Mouse (Mus musculus) natural killer cell, adult 2 months (primary cell): ENCODE data around the gene Gm21987.
A peak's percentile ranks its signal among the peaks of the same experiment; 100 is the strongest.

ENCODE experiments used
- DNase-seq, 2 experiments: peaks; one replicate each; pipeline ENCODE4 v3.0.0; 2022; ENCODE audit warnings: low spot score in 2 of 2

The Gm21987 gene

DNA sequence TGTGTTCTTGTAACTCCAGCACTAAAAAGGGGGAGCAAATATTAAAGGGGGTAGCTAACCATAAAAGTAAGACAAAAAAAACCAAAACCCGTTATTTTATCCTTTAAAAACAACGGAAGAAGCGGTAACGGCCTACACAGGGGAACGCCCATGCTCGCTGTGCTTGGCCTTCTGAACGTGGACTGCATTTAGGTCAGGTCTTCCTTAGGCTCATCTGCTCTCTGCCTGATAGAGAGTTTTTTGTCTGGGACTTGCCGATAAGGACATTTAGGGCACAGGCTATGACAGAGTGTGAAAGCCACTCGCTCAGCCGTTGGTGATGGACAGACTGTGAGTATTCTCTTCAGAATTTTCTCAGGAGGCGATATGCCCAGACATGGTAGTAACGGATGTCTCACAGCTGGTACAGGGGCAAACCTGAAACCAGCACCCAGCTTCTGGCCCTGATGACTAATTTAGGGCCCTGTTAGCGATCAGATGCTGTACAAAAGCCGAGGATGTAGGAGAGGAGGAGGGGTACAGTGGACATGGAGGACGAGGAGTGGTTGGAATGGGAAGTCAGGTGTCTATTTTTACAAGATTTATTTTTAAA lies 25.0 kb downstream of the Gm21987 start:
- DNase-seq = no peak

DNA sequence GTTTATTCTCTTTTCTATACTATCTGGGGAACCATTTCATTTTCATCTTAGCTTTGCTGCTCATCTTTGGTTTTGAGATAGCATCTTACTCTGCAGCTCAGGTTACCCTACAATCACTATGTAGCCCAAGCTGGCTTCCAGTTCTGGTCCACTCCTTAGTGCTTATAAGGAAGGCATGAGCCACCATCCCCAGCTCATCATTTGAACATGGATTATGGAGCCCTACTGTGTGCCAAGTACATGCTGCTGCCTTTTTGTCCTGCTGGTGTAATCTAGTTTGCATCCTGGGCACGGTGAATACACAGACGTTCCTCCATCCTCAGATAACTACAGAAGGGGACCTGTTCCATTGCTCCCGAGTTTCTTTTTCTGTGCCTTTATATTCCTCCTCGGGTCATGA lies 26.0 kb downstream of the Gm21987 start:
- no peak for DNase-seq

DNA sequence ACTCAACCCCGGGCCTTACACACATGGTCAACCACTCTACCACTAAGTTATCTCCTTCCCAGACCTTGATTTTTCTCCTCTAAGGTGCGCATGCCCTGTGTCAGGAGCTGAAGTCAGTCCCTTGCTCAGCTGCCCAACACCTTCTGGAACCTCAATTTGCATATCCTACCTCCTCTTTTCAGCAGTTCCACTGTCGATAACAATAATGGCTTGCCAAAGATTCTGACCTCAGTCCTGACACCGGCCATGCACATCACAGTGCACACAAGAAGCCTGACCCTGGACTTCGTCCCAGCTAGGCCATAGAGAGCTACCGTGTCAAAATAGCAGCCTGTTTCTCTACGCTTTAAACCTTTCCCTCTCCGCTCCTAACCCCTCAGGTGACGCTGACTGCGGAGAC lies 26.6 kb downstream of the Gm21987 start:
- DNase-seq = no peak

DNA sequence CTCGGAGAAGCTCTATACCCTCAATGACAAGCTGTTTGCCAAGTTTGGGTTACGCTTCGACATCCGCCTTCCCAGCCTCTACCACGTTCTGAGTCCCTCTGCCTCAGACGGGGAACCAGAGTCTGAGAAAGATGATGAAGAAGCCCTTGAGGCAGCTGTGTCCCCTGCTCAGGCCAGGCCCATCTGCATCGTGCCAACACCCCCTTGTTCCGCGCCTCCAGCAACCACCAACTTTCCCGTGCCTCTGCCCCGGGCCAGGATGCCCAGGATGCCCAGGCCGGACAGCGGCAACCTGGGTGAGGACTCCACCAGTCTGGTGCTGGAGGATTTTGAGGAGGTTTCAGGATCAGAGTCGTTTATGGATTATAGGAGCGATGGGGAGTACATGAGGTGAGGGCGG lies 27.1 kb downstream of the Gm21987 start:
- no peak for DNase-seq

DNA sequence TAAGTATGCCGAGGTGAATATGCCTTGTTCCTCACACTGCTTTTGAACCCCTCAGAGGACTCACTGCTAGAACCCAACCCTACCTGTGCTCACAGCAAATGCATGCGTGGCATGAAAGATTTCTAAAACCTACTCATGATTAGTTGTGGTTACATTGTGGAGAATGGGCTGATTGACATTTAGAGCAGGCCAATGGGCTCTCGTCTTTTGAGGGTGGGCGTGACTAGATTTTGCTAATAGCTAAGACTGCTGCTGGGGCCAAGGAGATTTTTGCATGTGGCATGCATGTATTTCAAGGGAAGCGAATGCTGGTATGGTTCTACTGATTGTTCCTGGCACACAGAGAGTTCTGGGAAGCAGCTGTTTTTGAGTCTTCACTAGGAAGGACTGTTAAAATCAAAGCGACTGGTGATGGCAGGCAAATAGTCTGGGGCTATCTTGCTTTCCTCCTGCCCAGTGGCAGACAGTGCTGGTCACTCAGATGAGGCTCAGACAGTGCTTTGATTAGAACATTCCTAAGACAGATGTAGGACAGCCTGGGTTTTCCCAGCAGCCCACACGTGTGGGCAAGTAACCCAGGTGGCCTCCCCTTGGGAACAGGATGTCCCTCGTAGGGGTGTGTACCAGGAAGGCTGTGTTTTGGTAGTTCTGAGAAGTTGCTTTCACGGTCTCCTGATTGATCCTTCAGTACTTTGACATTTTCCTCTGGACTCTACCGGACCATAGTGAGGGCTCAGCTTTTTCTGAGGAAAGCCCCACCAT lies 27.7 kb downstream of the Gm21987 start:
- DNase-seq = no peak

DNA sequence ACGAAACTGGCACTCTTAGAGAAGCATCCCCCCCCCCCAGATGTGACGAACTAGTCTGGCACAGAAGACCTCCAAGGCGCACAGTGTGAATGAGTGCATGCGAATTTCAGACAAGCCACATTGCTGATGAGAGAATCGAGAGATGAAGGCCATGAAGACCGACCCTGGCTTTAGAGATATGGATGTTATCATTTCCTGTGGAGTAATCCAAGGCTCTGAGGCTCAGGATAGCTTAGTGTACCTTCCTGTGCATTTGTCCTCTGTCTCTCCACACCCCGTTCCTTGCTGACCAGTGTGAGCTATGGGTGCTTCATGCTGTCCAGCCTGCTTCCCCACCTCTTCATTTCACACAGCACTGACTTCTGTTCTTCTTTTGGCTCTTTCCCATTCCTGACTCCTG lies 28.3 kb downstream of the Gm21987 start:
- DNase-seq = no peak

DNA sequence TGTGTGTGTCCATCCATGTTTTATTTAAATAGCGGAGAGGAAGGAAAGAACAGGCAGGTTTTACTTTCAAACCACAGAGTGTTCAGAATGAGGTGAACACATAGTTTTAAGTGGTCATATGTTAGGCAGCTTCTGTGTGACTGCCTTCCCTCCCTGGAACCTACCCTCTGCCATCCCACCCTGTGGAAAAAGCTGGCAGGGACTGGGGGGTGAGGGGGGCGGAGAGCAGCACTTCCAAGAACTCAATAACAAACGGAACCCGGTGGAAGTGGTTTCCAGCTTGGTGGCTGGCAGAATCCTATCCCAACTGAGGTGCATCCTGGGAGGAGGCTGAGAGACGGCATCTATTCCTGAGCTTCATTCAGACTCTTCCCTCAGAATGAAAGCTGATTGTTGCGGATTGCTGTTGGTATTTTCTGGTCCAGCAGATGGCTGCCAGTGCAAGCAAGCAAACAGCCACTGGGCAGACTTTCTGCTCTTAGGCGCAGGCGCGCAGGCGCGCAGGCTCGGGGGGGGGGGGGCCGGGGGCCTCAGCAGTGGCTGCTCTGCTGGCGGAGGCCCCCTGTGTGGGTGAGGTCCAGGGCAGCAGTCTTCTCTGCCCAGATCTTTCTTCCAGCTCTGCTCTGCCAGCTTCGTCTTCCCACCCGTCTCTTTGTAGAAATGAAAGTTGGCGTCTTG lies 29.5 kb downstream of the Gm21987 start:
- DNase-seq = peak; percentile 43 to 45

DNA sequence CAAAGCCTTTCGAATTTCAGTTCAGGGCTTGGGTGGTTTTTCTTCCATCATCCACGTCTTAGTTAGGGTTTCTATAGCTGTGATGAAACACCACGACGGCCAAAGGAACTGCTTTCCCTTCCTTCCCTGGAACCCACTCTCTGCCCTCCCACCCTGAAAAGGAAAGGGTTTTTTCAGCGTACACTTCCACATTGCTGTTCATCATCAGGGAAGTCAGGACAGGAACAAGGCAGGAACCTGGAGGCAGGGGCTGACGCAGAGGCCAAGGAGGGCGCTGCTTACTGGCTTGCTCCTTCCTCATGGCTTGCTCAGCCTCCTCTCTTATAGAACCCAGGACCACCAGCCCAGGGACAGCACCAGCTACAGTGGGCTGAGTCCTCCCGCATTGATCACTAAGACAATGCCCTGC lies 30.0 kb downstream of the Gm21987 start:
- no peak for DNase-seq

DNA sequence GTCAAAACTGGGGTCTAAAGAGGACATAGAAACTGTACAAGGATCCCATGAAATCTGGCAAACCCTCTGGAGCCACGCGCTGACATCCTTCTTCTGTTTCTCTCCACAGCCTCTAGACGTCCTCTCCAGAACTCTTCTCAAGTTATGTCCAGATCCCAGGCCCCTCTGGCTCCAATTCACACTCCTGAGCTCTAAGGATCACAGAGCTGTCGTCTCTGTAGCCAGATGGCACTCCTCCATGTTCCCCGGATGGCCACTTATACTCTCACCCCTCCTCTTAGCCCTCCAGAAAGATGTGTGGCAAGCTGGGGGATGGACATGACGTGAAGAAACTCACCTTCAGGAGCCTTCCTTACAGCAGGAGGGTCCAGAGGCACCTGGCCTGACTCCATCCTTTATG lies 30.7 kb downstream of the Gm21987 start:
- DNase-seq = no peak

DNA sequence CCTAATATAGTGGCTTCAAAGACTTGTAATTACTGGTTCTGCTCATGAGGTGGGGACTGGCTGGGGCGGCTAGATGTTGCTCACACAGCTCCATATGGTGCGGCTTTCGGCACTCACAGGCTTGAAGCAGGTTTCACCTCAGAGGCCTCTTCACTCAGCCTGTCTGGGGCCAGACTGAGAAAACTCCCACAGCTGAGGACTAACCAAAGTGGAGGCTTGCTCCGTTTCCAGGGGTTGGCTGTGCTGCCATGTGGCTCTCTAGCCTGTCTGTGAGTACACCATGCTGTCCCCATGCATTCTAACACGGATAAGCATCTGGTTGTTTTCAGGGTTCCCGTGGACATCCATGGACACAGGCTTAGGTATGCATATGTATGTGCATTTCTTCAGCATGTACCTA lies 31.8 kb downstream of the Gm21987 start:
- no peak for DNase-seq

DNA sequence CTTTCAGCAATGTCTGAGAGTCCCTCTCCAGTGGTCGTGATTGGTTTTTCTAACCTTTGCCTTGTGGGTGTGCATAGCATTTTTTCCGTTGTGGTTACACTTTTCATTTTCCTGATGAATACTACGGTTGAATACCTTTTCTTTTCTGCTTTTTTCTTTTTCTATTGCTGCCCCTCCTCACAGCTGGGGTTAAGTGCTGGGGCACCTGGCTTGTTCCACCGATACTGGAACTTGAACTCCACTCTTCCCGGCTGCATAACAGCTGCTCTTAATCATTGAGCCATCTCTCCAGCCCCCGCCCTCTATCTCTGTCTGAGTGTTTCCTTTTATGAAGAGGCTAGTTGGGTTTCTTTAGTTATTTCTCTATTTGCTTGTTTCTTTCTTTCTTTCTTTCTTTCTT lies 32.2 kb downstream of the Gm21987 start:
- no peak for DNase-seq

DNA sequence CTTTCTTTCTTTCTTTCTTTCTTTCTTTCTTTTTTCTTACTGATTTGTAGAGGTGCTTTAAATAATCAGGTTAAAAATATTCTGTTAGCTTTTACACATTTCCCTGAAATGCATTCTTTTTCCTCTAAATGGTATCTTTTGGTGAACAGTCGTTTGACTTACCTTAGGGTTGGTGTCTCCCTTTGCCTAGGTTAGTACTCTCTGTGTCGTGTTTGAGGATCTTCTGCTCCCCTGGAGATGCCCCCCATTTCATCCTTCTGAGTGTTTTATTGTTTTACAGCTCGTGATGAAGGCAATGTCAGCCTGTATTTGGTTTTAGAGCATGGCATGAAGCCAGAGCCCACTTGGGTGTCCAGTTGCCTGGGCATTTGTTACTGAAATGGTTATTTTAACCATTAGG lies 32.7 kb downstream of the Gm21987 start:
- DNase-seq = no peak

DNA sequence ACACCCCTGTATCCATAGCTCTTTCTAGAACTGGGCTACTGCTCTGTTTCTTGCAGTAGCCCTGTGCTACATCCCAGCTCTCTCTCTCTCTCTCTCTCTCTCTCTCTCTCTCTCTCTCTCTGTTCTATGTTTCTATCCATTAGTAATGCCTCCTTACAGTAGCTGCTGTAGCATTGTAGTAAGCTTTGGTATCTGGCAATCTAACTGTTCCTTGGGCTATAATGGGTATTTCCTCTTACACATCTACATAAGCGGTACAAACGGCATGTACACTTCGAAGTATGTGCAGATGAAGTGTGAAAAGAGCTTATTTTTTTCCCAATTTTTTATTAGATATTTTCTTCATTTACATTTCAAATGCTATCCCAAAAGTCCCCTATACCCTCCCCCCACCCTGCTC lies 33.1 kb downstream of the Gm21987 start:
- no peak for DNase-seq

DNA sequence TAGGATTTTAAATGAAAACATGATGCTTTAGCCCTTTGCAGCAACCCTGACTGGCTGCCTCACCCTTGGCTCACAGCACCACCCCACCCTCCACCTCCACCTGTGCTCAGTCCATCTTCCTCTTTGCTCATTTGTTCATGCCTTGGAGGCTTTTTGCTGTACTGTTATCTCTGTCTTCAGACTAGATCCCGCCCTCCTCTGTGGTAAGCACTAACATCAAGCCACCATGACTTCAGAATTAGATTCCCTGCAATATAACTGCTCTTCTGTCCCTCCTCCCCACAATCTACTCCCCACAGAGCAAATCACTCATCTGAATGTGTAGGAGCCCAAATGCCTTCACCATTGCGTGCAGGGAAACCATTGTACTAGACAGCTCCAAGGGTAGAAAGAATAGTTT lies 36.8 kb downstream of the Gm21987 start:
- no peak for DNase-seq

DNA sequence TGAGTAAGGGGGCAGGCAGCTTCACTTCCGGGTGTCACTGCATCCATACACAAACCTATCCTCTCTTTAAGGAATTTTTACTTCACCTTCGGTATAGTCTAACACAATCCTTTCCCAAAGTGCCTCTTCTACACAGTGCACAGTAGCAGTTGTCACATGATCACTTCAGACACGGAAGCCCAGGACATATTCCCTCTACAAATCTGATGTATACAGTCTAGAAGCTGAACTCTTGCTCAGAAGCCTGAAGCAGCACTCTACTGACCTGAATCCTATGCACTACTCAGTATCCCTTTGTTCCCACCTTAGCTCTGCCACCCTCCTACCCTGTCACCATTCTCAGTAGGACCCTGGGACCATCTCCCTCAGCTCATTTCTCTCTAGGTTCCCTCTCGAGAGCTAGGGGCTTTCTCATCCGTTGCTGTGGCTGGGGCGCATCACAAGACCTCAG lies 38.4 kb downstream of the Gm21987 start:
- DNase-seq = no peak

DNA sequence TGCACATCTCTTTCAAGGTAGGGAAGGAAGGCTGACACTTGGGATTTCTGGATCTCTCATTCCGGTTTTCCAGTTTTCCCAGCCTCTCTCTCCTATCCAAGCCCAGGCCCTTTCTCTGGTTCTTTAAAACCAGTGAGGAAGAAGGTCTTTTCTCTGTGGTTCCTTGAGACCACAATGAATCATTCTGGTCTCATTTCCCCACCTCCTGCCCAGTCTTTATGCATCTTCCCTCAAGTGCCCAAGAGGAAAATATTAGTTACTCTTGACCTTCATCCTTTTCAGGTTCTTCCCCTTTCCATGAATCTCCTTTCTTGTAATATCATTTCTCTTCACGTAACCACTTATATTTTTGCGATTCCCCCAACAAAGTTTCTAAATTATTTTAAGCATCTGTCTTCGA lies 38.9 kb downstream of the Gm21987 start:
- no peak for DNase-seq

DNA sequence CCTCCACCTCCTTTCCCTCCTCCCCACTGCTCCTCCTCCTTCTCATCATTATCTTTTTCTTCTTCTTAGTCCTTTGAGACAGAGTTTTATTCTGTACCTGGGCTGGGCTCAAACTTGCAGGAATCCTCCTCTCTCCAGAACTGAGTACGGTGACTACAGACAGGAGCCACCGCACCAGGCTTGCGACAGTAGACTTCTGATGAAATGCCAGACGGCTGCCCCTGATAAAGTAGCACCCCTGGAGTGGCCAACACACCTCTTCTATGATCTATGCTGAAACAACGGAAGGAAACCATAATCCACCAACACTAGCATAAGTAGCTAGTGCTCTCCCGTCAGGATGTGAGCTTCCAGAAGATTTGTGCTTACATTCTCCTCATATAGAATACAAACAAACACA lies 40.5 kb downstream of the Gm21987 start:
- DNase-seq = no peak

DNA sequence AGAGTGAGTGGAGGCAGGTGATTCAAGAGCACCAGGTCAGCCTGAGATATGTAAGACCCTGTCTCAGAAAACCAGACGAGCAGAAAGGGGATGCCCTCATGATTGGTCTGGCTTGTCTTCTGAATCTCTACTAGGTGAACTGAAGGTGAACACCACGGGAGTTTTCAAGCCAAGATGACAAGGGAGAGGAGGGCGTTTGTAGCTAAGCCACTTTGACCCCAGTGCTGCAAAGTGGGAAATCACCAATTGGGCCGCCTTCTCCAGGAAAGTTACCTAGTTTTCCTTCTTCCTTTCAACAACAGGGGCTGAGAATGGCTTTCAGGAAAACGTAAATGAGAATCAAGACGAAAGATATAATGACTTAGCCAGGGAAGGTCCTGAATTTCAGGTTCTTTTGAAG lies 41.9 kb downstream of the Gm21987 start:
- no peak for DNase-seq

DNA sequence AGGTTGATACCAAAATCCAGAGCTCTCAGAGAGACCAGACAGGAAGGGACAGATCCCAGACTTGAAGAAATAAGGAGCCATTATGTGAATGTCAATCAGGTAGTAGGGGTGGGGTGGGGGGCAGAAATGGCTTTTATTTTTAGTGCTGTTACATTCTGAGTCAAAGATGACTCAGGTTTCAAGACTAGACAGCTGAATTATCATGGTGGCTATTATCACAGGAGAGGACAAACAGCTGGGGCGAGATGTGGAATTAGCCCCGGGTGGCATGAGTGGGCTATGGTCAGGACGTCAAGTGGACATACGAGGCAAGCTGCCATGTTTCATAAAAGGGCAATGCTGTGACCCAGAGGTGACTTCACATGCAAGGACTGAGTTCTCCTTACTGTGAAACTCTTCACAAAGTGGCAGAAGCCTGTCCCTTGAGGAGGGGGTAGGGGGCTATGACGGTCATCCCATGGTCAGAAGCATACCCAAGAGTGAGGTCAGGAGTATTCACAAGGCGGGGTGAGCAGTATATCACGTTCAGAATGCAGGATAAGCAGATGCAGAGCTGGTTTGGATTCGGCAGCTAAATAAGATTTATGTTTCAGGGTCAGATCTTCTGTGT lies 42.5 kb downstream of the Gm21987 start:
- no peak for DNase-seq

DNA sequence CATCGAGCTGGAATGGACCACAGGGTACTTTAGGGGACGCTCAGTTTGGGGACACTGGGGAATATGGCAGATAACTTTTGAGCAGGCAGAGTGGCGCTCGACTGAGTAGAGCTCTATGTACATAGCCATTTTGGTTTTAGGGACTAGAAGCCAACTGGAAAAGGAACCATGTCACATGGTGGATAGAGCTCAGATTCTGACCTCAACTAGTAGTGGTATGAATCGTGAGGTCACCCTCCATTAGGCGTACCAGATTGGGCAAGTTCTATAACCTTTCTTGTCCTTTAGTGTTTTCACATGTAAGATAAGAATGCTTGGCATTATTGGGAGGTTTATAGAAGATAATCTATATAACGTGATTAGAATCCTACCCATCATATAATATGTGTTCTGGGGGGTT lies 43.5 kb downstream of the Gm21987 start:
- DNase-seq = no peak

DNA sequence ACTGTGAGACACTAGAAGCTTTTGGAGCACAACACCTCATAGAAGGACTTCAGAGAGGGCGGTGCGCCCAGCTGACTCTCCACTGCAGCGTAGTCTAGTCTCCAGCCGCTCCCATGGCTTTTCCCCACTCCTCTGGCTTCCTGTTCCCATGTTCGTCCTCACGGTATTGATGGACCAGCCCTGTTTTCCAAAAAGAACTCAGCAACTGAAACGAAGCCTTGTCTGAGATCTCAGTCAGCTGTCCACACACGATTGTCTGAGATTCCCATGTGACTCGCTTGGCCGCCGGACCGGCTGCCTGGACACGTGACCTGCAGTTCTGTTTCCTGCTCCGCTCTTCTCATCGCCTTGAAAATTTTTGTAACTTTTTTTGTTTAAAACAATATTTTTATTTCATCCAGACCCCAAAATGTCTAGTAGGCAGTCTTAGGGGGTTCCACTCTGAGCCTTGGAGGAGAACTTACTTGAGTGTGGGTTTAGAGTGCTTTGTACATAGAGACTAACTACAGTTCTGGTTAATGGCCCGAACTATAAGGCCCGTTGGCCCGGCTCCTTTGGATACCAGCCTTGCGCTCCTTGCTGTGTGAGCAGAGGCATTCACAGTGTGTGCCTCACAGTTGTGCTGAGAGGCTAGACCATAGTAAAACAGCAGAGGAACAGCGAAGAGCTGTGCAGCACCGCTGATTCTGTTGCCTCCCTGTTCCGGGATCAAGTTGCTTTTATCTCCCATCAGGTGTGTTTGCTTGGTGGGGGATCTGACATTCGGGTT lies 45.5 kb downstream of the Gm21987 start:
- DNase-seq = no peak

DNA sequence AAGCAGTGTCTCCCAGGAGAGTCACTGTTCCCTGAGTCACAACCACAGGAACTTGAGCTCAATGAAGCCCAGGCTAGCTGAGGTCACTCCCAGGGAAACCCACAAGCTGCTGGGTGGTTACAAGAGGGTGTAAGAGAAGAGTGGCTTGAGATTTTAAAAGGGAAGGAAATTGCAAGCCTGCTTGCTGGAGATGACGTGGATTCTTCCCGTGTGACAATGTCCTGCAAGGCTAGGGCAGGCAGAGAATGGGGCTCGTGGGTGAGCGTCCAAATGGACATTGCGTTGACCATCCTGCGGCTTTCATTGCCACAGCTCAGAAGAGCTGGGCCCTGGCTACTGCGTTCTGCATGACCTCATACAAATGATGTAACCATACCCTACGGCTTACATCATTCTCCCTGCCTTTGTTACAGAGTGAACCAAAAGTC lies 47.4 kb downstream of the Gm21987 start:
- DNase-seq = no peak
